Mouse (Mus musculus) inflammation-experienced regulatory T-cells (primary cell): Measurements from ENCODE around the gene 5430402E10Rik. TPM values are rescaled to one million over a fixed set of nuclear protein-coding genes. Genes with fewer than 3 reads are reported as not detected.

Source experiments
- polyA plus RNA-seq, 2 experiments: library from polyadenylated mRNA; unstranded; fragments of 100-300 nt; shearing (Covaris generic); gene quantifications; one replicate each; pipeline ENCODE4 v1.2.1; 2017

5430402E10Rik gene
- not detected for polyA plus RNA-seq

GRCm38 (mm10) chrX:77924962-77925361 is at the start of gene 5430402E10Rik:
TSS of gene 5430402E10Rik (minus strand) at chrX:77925062.

Other genes starting within 250 kb of the 5430402E10Rik start
- 10 to 100 TPM; 37.7 to 81.4 TPM for gene Prkx, start 128.8 kb downstream of the 5430402E10Rik start, polyA plus RNA-seq
- not detected for gene Pbsn, start 71.4 kb downstream of the 5430402E10Rik start, polyA plus RNA-seq
- gene Gm14744, start 60.3 kb downstream of the 5430402E10Rik start, polyA plus RNA-seq: not detected
- not detected for gene Obp1a, start 166.3 kb upstream of the 5430402E10Rik start, polyA plus RNA-seq
- under 1 TPM in 1 of 2 experiments, not detected in 1; 0.37 TPM for gene Gm5938, start 200.4 kb upstream of the 5430402E10Rik start, polyA plus RNA-seq